Mouse (Mus musculus) layer of hippocampus, adult 9-11 months (tissue): Measurements from ENCODE around the gene Nxph1.

Source experiments
- DNase-seq: peaks from one replicate; pipeline ENCODE4 v3.0.0; 2022

Nxph1 gene

DNA sequence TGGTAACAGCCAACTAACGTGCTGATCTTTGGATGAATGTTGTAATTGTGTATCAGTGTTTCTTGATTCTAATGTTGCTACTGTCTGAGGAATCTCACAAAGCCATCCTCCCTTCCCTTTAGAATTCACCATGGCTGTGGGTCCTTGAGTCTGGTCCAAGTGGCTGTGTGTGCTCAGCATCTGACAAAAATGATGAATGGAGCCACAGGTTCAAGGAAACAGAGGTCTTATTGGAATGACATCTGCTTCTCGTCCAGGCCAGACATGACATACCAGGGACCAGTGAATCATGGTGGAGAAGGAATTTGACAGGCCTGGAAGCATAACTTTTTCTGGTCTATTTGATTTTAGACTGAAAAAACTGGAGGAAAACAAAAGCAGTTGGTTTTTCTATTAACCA, 22.3 kb downstream of the Nxph1 start:
- no peak for DNase-seq

- DNase-seq: no peak
Observed at GRCm38 (mm10) chr6:8979237-8979871, 31.1 kb downstream of the Nxph1 start.

DNA sequence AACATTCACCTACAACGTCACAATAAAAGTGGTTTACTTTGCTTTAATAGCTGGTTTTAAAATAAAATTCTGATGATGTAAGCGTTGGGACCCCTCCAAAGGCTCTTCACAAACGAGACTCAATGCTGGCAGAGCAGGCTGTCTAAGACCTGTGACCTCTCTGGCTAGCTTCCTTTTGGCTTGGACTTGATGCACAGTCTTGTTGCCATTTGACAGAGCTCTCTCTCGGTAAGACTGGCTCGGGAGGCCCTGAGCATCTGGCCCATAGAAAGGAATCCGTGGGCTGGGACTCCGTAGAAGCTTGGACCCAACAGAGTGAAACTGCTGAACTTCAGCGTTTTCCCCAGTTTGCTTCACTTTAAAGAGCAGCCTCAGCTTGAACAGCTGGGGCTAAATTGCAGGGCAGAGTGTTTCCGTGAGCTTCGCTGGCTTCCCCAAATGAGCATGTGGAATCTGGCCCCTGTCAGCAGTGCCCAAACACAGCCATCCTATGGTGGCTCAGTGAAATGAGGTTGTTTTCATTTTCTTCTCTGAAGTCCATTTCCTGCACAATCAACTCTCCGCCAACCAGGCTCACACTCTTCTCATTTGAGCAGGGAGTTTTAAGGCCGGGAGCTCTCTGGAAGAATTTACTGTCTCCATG, 48.2 kb downstream of the Nxph1 start:
- DNase-seq: no peak

DNA sequence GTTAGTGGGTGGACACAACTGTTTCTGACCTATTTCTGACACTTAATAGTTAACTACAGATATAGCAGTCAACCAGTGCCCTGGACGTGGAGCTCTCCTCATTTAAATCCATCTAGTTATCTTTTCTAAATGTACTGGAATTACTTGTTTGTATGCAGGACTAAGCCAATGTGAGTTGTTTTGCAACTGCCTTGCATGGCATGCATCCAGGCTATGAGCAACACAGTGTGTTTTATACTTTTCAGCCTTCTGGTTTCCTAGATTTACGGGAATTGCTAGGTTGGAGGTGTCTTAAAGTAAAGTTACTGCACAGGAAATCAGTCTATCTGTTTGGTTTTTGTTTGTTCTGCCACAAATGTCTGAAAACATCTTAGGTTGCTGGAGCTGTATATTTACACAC, 49.1 kb downstream of the Nxph1 start:
- DNase-seq: peak; percentile 12

- DNase-seq: no peak
Observed at GRCm38 (mm10) chr6:9002686-9003085, 54.5 kb downstream of the Nxph1 start.

- DNase-seq: no peak
Observed at GRCm38 (mm10) chr6:9026631-9027030, 78.4 kb downstream of the Nxph1 start.

DNA sequence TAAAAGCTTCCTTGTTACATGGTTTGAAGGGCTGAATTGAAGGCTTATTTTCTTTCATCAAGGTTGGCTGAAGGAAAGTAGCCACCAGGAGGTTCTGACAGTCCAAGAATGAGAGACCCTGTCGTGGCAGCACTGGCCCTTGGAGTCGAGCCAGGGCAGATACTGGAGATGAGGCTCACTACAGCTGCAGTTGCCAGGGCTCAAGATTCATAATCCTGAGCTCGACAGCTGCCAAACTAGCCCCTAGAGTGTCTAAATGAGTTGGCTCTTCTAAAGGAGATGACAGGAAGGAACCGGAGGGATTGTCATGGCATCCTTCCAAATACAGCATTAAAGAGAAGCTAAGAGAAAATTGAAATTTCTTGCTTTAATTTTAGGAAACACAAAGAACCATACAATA, 78.9 kb downstream of the Nxph1 start:
- DNase-seq: no peak

GRCm38 (mm10) chr6:9028501-9028900, 80.3 kb downstream of the Nxph1 start:
- no peak for DNase-seq

GRCm38 (mm10) chr6:9039286-9039685, 91.1 kb downstream of the Nxph1 start:
- no peak for DNase-seq

GRCm38 (mm10) chr6:9040991-9041390, 92.8 kb downstream of the Nxph1 start:
- DNase-seq: no peak

GRCm38 (mm10) chr6:9042391-9042790, 94.2 kb downstream of the Nxph1 start:
- DNase-seq: no peak

- no peak for DNase-seq
Observed at GRCm38 (mm10) chr6:9046815-9047214, 98.6 kb downstream of the Nxph1 start.

DNA sequence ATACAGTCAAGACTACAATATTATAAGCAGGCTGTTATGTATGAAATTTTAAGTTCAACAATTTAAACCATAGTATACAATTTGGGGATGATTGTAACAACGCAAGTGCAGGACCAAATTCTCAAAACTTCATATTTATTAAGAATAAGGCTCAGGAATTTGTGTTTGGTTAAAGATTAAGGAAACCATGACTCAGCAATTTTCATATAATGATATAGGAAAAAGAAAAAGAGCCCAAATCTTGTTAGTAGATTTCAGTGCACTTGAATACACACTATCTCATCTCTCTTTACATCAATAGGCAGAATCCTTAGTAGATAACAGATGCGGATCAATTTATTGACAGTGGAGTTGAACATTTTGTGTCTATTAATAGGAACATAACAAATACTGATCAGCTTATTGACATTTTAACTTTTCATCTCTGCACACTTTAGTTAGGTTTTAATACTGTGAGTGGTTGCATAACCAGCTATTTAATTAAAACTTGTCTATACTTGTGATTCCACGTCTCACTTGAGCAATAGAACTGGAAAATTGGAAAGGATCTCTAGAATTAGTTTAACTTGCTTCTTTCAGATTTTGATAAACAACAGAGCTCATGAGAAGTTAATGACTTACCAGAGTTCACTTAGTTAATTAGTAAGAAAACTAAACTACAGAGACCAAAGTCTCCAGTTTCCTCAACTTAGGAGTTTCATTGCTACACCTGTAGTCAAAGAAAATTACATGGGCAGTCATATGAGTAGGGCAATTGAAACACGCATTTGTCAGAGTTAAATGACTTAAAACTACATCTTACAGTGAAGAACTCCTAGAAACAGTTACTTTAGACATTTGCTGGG, 113.3 kb downstream of the Nxph1 start:
- DNase-seq: no peak

GRCm38 (mm10) chr6:9066435-9066834, 118.2 kb downstream of the Nxph1 start:
- DNase-seq: no peak

- DNase-seq: no peak
Observed at GRCm38 (mm10) chr6:9069913-9070312, 121.7 kb downstream of the Nxph1 start.

GRCm38 (mm10) chr6:9076463-9076862, 128.2 kb downstream of the Nxph1 start:
- DNase-seq: no peak

- peak; percentile 64 for DNase-seq
Observed at GRCm38 (mm10) chr6:9077793-9078689, 129.8 kb downstream of the Nxph1 start.

GRCm38 (mm10) chr6:9083851-9084250, 135.6 kb downstream of the Nxph1 start:
- no peak for DNase-seq

- DNase-seq: no peak
Observed at GRCm38 (mm10) chr6:9097345-9097744, 149.1 kb downstream of the Nxph1 start.

- DNase-seq: no peak
Observed at GRCm38 (mm10) chr6:9107366-9107765, 159.1 kb downstream of the Nxph1 start.

GRCm38 (mm10) chr6:9119136-9119535, 170.9 kb downstream of the Nxph1 start:
- no peak for DNase-seq

DNA sequence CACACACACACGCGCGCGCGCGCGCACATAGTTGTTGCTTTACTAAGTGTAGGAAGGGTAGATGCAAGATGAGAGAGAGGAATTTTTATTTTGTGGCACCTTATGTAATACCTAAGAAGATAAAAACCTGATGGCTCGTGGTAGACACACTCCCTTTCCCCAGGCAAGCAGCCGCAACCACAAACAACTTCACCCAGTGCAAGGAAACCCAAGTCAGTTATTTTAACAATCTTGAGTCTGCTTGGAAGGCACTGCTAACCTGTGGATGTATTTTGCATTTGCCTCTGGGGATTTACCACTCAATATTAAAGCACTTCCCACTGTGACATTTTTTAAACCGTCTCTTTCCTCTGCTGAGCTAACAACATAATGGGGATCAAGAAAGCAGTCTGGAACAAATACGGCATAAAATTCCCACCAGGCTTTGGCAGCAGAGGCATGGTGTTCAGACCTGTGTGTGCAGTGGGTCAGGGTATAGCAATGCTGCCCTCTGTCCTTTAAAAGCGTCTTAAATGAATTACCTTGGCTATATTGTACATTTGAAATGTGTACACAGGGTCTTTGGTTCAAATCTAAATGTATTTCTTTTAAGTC, 176.2 kb downstream of the Nxph1 start:
- DNase-seq: no peak
